Mouse (Mus musculus): ENCODE data around the gene Gpr21.

Gpr21 gene

DNA sequence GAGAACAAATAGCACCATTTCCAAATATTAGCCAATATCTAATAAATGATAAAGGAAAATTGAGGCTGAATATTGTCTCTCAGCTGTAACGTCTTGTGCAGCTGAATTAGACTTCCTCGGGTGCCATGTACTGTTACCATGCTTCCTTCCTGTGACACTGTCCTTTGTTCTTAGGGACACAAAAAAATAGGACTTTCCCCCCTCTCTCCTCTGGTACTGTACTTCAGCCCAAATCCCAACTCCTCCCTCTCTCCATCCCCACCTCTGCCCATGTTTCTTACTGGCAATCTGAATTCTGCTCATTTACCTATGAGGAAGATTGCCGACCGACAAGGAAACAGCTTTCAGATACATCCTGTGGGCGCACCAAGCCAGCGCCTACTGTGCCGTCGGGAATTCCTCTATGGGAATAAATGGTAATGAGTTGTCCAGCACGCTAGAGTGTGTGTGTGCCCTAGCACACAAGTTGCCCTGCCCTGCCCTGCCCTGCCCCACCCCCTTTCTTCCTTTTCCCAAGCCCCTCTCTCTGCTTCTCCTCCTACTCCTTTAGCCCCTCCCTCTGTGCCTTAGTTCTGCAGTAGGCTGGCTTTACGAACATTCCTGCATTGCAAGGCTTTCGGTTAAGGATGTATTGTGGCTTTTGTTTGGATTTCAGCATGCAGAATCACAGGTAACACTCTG, at the start of gene Gpr21:
Gpr21 (plus strand) TSS at position 303 of the 681 bp plus-strand sequence.
- in situ Hi-C loops (cut with MboI; ENCODE audit: unreplicated experiment in 2 of 2): no loop called here

DNA sequence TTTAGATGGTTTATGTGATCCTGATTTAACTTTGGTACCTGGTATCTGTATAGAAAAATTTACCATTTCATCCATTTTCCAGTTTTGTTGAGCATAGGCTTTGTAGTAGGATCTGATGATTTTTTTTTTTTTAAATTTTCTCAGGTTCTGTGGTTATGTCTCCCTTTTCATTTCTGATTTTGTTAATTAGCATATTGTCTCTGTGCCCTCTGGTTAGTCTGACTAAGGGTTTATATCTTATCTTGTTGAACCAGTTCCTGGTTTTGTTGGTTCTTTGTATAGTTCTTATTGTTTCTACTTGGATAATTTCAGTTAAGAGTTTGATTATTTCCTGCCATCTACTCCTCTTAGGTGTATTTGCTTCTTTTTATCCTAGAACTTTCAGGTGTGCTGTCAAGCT, 36.6 kb upstream of the Gpr21 start:
- in situ Hi-C loops (cut with MboI; ENCODE audit: unreplicated experiment in 2 of 2): loop anchor here in 1 of 2 experiments (10.0 kb wide), 1 partner anchor 75 kb away; no protein-coding TSS in a partner anchor

DNA sequence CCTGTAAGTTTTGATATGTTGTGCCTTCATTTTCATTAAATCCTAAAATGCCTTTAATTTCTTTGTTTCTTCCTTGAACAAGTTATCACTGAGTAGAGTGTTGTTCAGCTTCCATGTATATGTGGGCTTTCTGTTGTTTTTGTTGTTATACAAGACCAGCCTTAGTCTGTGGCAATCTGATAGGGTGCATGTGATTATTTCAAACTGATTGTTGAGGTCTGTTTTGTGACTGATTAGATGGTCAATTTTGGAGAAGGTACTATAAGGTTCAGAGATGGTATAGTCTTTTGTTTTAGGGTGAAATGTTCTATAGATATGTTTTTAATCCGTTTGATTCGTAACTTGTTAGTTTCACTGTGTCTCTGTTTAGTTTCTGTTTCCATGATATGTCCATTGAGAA, 36.1 kb upstream of the Gpr21 start:
- in situ Hi-C loops (cut with MboI; ENCODE audit: unreplicated experiment in 2 of 2): no loop called here

DNA sequence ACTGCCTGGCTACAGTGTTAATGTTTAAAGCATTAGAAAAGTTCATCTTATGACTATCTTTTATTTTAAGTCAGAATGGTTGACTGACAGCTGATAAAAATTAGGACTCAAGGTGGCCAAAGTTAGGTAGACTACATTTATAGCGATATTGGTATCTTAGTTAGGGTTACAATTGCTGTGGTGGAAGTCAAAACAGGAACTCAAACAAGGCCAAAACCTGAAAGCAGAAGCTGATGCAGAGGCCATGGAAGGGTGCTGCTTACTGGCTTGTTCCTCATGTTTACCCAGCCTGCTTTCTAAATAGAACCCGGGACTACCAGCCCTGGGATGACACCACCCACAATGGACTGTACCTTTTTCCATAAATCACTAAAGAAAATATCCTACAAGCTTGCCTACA, 32.0 kb upstream of the Gpr21 start:
- in situ Hi-C loops (cut with MboI; ENCODE audit: unreplicated experiment in 2 of 2): no loop called here

DNA sequence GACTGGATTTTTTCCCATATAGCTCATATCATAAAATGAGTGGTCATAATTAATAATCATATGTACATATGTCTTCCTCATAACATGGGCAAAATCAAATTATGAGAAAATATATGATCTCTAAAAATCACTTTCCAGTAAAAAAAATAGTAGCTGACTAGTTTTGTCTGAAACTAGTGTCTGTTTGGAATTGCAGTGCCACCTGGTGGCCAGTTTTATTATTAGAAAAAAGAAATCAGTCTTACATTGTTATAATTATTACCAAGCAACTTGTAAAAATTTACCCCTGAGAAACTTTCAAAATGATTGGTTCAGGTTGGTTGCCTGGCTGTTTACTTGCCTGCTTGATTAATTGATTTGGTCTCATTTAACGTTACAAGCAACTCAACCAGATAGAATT, 30.8 kb upstream of the Gpr21 start:
- in situ Hi-C loops (cut with MboI; ENCODE audit: unreplicated experiment in 2 of 2): loop anchor here (5.0 kb wide), 3 partner anchors 98 to 287 kb away; no protein-coding TSS in a partner anchor

DNA sequence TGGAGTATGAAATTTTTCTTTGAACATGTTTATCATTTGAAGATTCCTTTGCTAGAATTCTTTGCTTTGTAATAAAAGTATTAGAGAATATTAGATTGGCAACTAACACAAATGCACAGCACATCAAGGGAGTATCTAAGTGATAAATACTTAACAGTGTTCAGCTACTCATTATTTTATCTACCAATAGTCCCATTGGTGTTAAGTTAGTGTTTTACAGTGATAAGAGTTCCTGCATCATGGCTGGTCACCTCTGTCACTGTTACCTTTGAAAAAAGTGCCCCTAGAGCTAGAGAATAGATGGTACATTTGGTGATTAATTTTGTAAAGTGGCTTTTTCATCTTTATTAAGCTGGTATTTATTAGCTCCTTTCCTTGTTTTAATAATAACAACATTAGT, 29.7 kb upstream of the Gpr21 start:
- in situ Hi-C loops (cut with MboI; ENCODE audit: unreplicated experiment in 2 of 2): loop anchor here (5.0 kb wide), 3 partner anchors 99 to 286 kb away; no protein-coding TSS in a partner anchor

DNA sequence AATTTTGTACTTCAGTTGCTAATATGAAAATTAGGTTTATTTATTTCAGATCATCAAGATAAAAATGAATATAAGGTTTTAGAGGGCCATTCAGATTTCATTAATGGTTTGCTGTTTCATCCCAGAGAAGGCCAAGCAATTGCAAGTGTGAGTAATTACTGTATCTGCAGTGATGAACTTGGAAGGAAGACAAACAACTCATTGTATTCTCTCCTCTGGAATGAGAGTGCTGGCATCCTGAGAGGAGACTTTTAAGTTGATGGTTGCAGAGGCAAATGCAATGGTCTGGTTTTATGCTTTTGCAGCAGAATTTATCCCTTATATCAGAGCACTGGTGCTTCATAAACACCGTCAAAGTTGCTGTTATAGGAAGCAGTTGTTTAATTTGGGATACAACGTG, 27.2 kb upstream of the Gpr21 start:
- in situ Hi-C loops (cut with MboI; ENCODE audit: unreplicated experiment in 2 of 2): loop anchor here (5.0 kb wide), 3 partner anchors 102 to 283 kb away; no protein-coding TSS in a partner anchor

DNA sequence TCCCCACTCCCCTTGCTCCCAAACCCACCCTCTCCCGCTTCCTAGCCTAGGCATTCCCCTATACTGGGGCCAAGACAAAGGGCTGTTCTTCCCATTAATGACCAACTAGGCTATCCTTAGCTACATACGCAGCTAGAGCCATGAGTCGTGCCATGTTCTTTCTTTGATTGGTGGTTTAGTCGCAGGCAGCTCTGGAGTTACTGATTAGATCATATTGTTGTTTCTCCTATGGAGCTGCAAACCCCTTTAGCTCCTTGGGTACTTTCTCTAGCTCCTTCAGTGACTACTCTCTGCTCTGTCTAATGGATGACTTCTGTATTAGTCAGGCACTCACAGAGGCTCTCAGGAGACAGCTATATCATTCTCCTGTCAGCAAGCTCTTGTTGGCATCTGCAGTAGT, 18.8 kb upstream of the Gpr21 start:
- in situ Hi-C loops (cut with MboI; ENCODE audit: unreplicated experiment in 2 of 2): no loop called here

DNA sequence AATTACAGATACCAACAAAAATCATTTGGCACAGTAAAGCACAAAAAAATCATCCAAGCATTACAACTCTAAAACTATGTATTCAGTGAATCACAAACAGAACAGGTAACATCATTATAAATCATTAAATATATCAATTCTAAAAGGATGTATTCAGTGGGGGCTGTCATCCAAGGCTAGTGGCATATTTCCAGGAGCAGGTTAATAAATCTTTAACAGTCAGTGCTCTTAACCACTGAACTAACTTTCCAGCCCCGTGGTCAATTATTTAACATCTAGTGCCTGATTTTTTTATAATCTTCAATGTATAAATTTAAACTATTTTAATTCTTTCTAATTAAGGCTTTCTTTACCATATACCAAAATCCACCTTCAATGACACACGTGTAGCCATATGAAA, 10.3 kb upstream of the Gpr21 start:
- in situ Hi-C loops (cut with MboI; ENCODE audit: unreplicated experiment in 2 of 2): loop anchor here in 1 of 2 experiments (5.0 kb wide), 1 partner anchor 51 kb away; no protein-coding TSS in a partner anchor

DNA sequence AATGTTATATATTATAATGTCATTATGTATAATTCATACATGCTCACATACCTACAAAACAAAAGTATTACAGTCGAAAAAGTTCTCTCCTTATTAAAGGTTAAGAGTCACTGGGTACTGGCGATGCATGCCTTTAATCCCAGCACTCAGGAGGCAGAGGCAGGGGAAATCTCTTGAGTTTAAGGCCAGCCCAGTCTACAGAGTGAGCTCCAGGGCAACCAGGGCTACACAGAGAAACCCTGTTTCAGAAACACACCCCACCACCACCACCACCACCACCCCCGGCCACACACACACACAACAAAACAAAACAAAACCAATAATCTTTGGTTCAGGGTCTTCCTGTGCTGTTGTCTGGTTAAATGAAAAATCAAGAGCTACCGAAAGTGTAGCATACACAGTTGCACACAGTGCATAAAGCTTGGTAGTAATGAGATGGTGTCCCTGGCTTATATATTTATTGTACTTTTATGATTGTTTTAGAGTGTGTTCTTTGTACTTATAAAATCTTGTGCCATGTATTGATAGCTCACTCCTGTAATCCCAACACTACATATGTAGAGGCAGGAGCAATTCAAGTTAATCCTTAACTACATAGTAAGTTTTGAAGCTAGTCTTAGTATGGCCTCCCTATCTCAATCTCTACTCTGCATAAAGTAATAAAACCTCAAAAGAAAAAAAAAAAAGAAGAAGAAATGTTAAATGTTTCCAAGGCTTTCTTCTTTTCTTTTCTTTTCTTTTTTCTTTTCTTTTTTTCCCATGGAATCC, 4.8 kb upstream of the Gpr21 start:
- in situ Hi-C loops (cut with MboI; ENCODE audit: unreplicated experiment in 2 of 2): no loop called here

DNA sequence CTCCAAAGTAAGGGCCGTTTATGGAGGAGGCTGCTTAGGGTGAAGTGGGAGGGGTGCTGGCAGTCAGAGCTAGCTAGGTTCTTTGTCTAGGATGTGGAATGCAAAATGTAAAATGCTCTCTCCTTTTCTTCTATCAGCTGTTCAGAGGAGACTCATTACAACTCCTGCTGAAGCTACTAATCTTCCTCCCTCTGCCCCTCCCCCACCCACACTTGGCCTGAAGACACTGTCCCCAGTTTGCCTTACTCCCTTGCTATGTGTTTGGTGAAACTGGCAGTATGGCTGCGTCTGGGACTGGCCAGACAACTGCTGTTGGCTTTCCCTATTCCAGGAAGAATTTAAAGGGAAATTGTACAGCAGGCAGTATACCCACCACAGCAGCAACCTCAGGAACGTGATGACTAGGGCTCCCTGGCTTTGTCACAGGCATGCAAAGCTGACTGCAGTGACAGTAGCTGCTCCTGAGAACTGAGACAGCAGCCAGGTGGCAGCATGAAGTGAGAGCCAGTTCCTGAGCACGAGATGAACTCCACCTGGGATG, 860 bp downstream of the Gpr21 start:
- in situ Hi-C loops (cut with MboI; ENCODE audit: unreplicated experiment in 2 of 2): no loop called here

DNA sequence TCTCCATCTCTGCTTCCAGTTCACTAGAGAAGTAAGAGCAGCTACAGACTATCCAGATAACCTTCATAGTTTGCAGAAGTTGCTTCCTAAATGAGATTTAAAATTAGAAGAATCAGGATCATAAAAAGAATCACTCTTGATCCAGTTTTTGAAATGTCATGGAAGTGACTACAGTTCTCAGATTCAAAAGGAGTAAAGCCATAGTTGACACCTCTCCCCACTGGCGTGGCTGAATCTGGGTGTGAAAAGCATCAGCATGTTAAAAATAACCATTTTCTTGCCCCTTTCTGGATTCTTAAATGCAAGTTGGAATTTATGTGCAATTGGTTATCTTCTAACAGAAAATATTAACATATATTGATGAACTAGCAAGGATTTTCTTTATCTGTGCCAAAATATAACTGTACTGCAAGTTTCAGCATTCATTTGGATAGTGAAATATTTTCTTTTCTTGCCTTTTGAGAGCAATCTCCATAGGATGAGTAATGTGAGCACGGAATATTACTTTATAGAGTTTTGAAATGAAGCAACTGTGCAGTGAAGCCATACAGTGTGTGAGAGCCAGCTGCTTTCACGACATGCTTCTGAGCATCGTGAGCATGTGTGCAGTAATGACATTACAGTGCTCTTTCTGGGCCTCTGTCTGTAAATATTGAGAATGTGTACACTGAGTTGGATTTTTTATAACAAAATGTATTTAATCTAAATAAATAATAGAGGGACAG, 2.6 kb downstream of the Gpr21 start:
- in situ Hi-C loops (cut with MboI; ENCODE audit: unreplicated experiment in 2 of 2): no loop called here

DNA sequence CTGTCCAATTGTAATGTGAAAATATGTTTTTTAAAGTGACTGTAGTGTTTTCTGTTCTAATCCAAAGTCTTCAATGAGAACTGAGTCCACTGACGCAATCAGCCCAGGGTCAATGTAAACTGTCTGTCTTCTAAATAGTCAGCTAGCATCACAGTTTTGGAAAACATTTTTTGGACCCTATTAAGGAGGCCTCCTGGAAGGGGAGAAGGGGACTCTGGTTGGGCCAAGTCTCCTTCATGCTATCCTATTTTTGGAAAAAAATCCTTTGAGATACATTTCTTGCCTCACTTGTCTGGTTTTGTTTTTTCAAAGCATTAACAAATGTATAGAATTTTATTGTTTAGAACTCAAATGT, 3.1 kb downstream of the Gpr21 start:
- in situ Hi-C loops (cut with MboI; ENCODE audit: unreplicated experiment in 2 of 2): no loop called here

DNA sequence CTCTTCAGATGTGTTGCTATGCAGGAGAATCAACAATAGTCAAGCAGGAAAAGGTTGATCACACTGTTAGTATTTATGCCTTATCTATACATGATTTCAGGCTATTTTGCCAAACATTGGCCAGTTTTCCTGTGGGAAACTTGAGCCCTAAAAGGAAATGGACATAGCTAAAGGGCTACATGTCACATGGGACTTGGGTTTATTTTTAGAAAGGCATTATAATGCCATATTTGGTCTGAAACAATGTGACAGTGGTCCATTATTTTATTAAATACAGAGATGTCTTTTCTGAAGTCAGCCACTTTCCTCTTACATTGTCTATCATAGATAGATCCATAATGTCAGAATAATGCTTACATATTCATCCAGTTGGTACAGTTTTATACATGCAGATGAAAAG, 11.5 kb downstream of the Gpr21 start:
- in situ Hi-C loops (cut with MboI; ENCODE audit: unreplicated experiment in 2 of 2): no loop called here

DNA sequence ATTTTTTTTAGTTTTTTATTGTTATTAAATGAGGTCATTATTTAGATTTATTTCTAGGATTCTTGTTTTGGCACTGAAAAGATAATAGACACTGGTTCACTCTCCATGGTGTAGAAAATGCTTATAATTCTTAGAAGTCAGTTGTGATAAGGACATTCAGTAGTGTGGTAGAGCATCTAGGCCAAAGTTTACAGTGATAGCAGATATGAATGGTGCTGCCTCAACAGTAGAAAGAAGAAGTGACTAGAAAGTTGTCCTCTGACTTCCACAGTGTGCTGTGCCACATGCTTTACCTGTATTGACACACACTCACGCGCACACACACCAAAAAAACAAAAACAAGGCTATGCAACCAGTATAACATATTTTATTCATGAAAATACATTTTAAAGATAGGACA, 13.3 kb downstream of the Gpr21 start:
- in situ Hi-C loops (cut with MboI; ENCODE audit: unreplicated experiment in 2 of 2): no loop called here

DNA sequence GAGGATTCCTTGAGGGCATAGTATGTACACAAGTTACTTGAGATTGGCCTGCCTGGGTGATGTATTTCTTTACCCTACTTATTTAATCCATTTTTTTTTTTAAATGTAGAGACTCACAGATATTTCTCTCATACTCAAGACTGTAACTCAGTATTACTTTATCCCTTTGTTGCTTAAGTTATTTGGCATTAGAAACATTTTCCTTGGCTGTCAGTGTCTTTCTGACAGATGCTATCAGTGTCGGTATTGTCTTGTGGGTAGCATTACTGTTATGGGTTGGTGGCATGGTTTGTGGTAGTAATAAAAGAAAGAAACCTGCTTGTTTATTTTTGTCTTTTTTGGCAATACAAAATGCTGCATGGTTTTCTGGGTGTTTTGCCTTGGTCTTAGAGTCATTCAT, 14.6 kb downstream of the Gpr21 start:
- in situ Hi-C loops (cut with MboI; ENCODE audit: unreplicated experiment in 2 of 2): no loop called here

DNA sequence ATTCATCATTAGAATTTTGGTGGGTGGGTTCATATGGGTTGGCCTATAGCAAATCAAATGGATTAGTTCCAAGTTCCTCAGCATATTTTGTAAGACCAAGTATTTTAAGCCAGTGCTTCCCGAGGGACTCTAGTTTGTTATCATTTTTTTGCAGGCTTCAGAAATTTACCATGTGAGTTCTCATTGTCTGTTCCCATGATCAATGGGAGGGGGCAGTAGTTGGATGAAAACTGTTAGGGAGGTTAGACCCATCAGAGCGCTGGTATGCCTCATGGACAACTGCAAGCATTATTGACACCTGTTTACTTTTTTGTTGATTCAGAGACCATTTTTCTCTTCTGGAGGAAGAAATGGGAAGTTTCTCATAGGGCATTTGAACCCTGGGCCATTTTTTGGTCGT, 15.5 kb downstream of the Gpr21 start:
- in situ Hi-C loops (cut with MboI; ENCODE audit: unreplicated experiment in 2 of 2): no loop called here

DNA sequence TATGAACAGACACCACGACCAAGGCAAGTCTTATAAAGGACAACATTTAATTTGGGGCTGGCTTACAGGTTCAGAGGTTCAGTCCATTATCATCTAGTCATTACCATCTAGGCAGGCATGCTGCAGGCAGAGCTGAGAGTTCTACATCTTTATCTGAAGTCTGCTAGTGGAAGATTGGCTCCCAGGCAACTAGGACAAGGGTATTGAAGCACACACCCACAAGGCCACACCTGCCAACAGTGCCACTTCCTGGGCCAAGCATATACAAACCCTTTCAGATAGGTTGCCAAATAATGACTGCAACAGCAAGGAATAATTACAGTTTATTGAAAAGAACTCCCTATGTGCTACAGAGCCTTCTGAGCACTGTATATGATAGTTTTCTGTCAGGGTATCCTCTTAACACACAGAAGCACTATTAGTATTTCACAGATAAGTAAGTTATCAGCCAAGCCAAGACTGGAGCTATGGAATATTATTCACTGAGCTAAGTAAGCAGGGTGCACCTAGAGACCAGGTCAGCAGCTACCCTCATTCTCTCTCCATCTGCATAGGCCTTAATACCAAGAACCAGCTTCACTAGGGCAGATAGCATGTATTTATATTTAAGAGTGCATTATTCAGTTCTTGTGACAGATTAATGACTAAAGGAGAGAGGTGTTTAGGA, 33.3 kb downstream of the Gpr21 start:
- in situ Hi-C loops (cut with MboI; ENCODE audit: unreplicated experiment in 2 of 2): no loop called here

DNA sequence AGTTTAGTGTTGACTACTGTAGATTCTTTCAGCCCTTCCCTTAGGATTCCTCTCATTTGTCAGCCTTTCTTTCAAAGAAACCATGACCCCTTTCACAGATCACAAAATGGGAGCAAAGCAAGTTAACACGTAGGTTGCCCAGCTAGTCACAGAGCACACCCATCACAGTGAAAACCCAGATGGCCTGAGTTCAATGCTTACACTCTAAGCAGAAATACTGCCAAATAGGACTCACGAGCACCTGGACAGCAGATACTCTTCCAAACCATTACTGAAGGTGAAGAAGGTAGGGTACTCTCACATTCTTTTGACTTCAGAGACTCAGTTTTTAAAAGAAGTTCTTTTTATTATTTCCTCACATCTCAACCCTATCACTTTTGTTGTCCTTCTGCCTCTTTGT, 40.2 kb downstream of the Gpr21 start:
- in situ Hi-C loops (cut with MboI; ENCODE audit: unreplicated experiment in 2 of 2): loop anchor here in 1 of 2 experiments (5.0 kb wide), 1 partner anchor 49 kb away; no protein-coding TSS in a partner anchor

DNA sequence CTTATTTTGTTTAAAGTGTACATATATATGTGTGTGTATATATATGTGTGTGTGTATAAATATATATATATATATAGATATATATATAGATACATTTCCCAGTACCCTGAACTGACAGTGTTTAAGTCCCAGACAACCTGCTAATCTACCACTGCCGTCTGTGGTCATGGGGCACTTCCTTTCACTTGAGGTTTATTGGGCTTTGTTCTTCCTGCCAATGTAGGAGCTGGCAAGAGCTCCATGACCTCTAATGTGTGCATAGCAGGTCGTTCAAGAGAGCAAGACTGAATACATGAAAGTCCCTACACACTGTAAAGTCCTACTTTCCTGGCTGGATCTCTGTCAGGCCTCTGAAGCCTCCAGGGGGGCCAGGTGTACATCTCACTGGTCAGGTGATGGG, 49.4 kb downstream of the Gpr21 start:
- in situ Hi-C loops (cut with MboI; ENCODE audit: unreplicated experiment in 2 of 2): no loop called here

DNA sequence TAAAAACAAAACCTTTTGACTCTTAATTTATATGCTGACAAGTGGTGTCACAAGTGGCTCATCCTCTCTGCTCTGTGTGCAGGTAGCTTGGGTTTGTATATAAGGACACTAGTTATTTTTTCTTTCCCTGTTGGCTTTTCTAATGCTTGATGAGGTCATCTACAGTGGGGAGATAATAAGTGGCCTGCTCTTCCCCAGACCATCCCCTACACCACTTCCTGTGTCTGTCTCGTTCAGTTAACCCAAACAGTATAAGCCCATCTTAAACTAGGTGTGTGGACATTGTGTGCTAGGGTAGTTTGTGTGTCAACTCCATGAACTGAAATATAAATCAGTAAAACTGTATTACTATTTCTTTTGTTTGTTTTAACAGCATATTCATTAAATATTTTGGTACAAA, 49.9 kb downstream of the Gpr21 start:
- in situ Hi-C loops (cut with MboI; ENCODE audit: unreplicated experiment in 2 of 2): no loop called here

Measured in v-Abl transformed pro-B cells (cell line).